Mouse (Mus musculus) heart, postnatal 0 days (tissue): ENCODE results near the gene Hist2h2aa2. TPM values are rescaled to one million over a fixed set of nuclear protein-coding genes. Genes with fewer than 3 reads are reported as not detected.
"Not testable (repeated sequence)": the region's sequence is repeated elsewhere in the genome, so short reads cannot be mapped to it uniquely, and the experiment has no call there.

Source experiments
- ATAC-seq: fragments of 200-750 bp; cut with Nextera tagmentation; 2 replicates; pipeline ENCODE4 v1.8.0; 2017; ENCODE audit warnings: low read depth, moderate number of reproducible peaks, moderate library complexity; ENCODE audit not compliant: insufficient read depth
- DNase-seq: peaks from one replicate; pipeline ENCODE4 v3.0.0-alpha.2; 2016; ENCODE audit warnings: low spot score
- H3K27ac ChIP-seq: fragments of 300-500 bp; sonication (generic); 2 replicates; pipeline ENCODE4 v1.5.1; 2014; ENCODE audit warnings: low read depth, mild to moderate bottlenecking
- H3K27me3 ChIP-seq: fragments of 300-500 bp; sonication (generic); 2 replicates; pipeline ENCODE4 v1.6.1; 2014; ENCODE audit warnings: low read length, mixed read lengths; ENCODE audit not compliant: control insufficient read depth, insufficient read depth
- H3K36me3 ChIP-seq: fragments of 300-500 bp; sonication (generic); replicated peaks from 2 replicates; pipeline ENCODE4 v1.6.1; 2014; ENCODE audit warnings: low read length, mixed read lengths; ENCODE audit not compliant: control insufficient read depth, insufficient read depth
- H3K4me1 ChIP-seq: fragments of 300-500 bp; sonication (generic); 2 replicates; pipeline ENCODE4 v1.6.1; 2014; ENCODE audit warnings: antibody characterized with exemption; ENCODE audit not compliant: control insufficient read depth, insufficient read depth
- H3K4me2 ChIP-seq: fragments of 300-500 bp; sonication (generic); 2 replicates; pipeline ENCODE4 v1.6.1; 2014; ENCODE audit warnings: low read depth, mild to moderate bottlenecking, low read length, moderate library complexity
- H3K4me3 ChIP-seq: fragments of 300-500 bp; sonication (generic); 2 replicates; pipeline ENCODE4 v1.5.1; 2014; ENCODE audit warnings: low read depth, low read length
- H3K9ac ChIP-seq: fragments of 300-500 bp; sonication (generic); replicated peaks from 2 replicates; pipeline ENCODE4 v1.6.1; 2014; ENCODE audit warnings: low read depth, low read length, mixed read lengths
- H3K9me3 ChIP-seq: fragments of 300-500 bp; sonication (generic); replicated peaks from 2 replicates; pipeline ENCODE4 v1.6.1; 2016; ENCODE audit warnings: low read length; ENCODE audit not compliant: control insufficient read depth
- CTCF ChIP-seq: IDR thresholded peaks from 2 replicates; pipeline ENCODE4 v1.5.1; 2016; ENCODE audit warnings: antibody characterized with exemption, control low read depth, low read depth
- EP300 ChIP-seq: IDR thresholded peaks from 2 replicates; pipeline ENCODE4 v1.6.1; 2016; ENCODE audit warnings: antibody characterized with exemption, low read depth
- WGBS: fragments of 180-500 bp; shearing (Covaris S2); extraction: QIAGEN DNeasy Blood & Tissue Kit; methylation state at CpG from one replicate; pipeline ENCODE4 v1.1.7; 2014; 5-methylcytosine and 5-hydroxymethylcytosine counted together
- polyA plus RNA-seq: library from polyadenylated mRNA; unstranded; fragments of >200 nt; fragmentation: Nextera tagmentation; extraction: Ambion mirVana; gene quantifications from 2 replicates; pipeline ENCODE4 v1.2.1, GENCODE M21; 2015
- total RNA-seq: library from RNA; depleted of rRNA; stranded (reverse); fragments of >200 nt; gene quantifications from 2 replicates; pipeline ENCODE4 v1.2.3, GENCODE M21; 2014; ENCODE audit warnings: low replicate concordance

The Hist2h2aa2 gene
- total and polyA plus RNA-seq, 2 experiments from 2014 or later: 101 to 1,879 TPM

DNA sequence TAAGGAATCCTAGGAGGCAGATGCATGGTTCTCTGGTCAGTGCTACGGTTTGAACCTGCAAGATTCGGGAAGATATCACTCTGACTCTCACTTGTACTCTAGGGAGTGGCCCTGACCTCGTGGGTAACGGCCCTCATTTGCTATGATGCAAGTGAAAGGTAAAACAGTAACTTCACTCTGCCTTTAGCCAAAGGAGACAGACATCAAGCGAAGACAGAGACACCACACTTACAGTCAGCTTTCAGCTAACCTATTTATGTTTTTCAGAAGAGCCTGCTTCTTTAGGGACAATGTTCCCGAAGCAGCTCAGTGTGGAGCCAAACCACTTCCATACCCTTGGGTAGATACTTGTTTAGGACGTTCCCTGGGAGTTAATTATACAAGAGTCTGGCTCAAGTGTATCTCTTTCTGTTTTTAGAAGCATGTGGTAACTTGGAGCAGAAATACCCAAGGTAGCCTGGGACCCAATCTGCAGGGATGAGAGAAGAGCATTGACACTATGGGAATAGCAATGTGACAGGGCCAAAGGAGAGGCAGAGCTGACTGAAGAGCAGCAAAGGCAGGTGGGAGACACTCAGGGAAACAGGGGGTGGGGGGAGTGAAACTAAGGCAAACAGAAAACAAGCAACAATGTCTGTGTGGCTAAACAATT, 4.0 kb upstream of the Hist2h2aa2 start:
- DNase-seq (no peak), ATAC-seq (no peak)
- Histone ChIP-seq H3K9ac (peak overlapping the region; percentile 75), H3K4me1 (peaks cover 35% of the 10 kb centered on the region), H3K4me3 (peak overlapping the region; percentile 53), H3K36me3 (no peaks in the 10 kb centered on the region), H3K9me3 (no peaks in the 10 kb centered on the region), H3K4me2 (peak overlapping the region; percentile 64), H3K27me3 (no peaks in the 10 kb centered on the region), H3K27ac (peak overlapping the region; percentile 98)
- TF ChIP-seq CTCF (no peak), EP300 (no peak)
- WGBS: 68% methylated on average over 7 of the region's 7 CpGs

- 78% methylated on average over 9 of the region's 9 CpGs for WGBS
- peak overlapping the region; percentile 83 for H3K27ac ChIP-seq
- H3K4me3 ChIP-seq: peak overlapping the region; percentile 35
- DNase-seq (no peak), ATAC-seq (no peak)
- TF ChIP-seq EP300 (no peak), CTCF (no peak)
- no peaks in the 10 kb centered on the region for H3K27me3 ChIP-seq
- no peaks in the 10 kb centered on the region for H3K36me3 ChIP-seq
- H3K4me2 ChIP-seq: peak overlapping the region; percentile 53; the same call in 1 of the 2 replicates
- H3K9ac ChIP-seq: peak overlapping the region; percentile 37
- H3K4me1 ChIP-seq: peaks cover 30% of the 10 kb centered on the region
- H3K9me3 ChIP-seq: no peaks in the 10 kb centered on the region
Observed at GRCm38 (mm10) chr3:96240799-96241197, 722 bp upstream of the Hist2h2aa2 start.

DNA sequence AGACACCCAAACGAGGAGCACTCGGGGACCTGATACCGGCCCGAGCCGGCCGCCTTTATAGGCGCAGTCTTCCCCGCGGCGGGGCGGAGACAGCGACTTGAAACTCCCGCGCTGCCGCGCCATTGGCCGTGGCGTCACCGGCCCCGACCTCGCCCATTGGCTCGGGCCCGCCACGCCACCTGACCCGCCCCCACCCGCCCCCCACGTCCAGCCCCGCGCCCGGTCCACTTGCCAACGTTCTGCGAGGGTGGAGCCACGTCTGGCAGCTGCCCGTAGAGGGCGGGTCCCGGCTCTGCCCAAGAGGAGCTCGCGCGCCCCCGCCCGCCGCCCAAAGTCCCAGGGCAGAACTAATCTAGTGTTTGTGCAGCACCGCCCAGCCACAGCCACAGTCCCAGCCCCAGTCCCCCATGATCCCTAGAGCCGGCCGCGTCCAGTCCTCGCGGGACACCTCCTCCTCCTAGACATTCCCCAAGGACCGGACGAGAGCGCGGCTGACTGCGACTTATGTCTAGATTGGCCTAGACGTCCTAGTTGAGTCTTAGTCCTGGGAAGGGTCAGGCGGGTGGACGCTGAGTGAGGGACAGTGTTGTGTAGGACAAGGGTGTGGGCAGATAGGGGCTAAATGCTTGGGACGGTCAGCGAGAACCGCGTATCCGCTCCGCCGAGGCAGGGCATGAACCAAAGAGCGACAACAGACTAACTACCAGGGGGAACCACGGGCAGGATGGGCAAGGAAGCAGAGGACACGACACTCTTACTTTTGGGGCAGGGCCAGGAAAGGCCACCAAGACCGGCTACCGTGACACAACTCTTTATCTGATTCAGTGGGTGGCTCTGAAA, 902 bp downstream of the Hist2h2aa2 start, which contains the start of gene Hist2h3c2:
Gene Hist2h3c2, minus strand, starts transcription at position 174 of the 840 bp plus-strand sequence.
- not testable (repeated sequence) for H3K9me3 ChIP-seq, DNase-seq, H3K27me3 ChIP-seq, H3K36me3 ChIP-seq
- peak within 1 kb of the TSS; percentile 36 for H3K9ac ChIP-seq
- H3K4me3 ChIP-seq: peak within 1 kb of the TSS; percentile 40
- WGBS: 0% methylated on average over 10 of the region's 68 CpGs
- peak; percentile 90 for ATAC-seq
- H3K4me2 ChIP-seq: peak within 1 kb of the TSS; percentile 53
- H3K4me1 ChIP-seq: peaks cover 24% of the 10 kb centered on the region
- H3K27ac ChIP-seq: peak within 1 kb of the TSS; percentile 85

- DNase-seq (no peak), ATAC-seq (no peak)
- Histone ChIP-seq H3K4me3 (peak overlapping the region; percentile 40), H3K4me1 (peaks cover 16% of the 10 kb centered on the region), H3K9me3 (no peaks in the 10 kb centered on the region), H3K4me2 (peak overlapping the region; percentile 53), H3K27me3 (no peaks in the 10 kb centered on the region), H3K36me3 (no peaks in the 10 kb centered on the region), H3K27ac (peak overlapping the region; percentile 39; the same call in 1 of the 2 replicates), H3K9ac (peak overlapping the region; percentile 36)
- TF ChIP-seq EP300: no peak
- 2% methylated on average over 12 of the region's 12 CpGs for WGBS
Observed at GRCm38 (mm10) chr3:96237904-96238511, 2.1 kb downstream of the Hist2h2aa2 start.

- 25% methylated on average over 7 of the region's 7 CpGs for WGBS
- DNase-seq (no peak), ATAC-seq (no peak)
- Histone ChIP-seq H3K36me3 (no peaks in the 10 kb centered on the region), H3K9ac (peak overlapping the region; percentile 36), H3K27ac (0 out of 2 replicates have a peak overlapping the region, but pooled peaks have one; percentile 16), H3K4me2 (peak overlapping the region; percentile 53), H3K9me3 (no peaks in the 10 kb centered on the region), H3K4me1 (peaks cover 16% of the 10 kb centered on the region), H3K4me3 (peak overlapping the region; percentile 40), H3K27me3 (no peaks in the 10 kb centered on the region)
- TF ChIP-seq CTCF: no peak
- no peak for TF ChIP-seq EP300
Observed at GRCm38 (mm10) chr3:96237335-96237903, 2.7 kb downstream of the Hist2h2aa2 start.
